Mouse (Mus musculus) brain, adult 2 months (tissue): ENCODE data around the gene Ndrg2.
A peak's percentile ranks its signal among the peaks of the same experiment; 100 is the strongest.
"Not testable (repeated sequence)": the region's sequence is repeated elsewhere in the genome, so short reads cannot be mapped to it uniquely, and the experiment has no call there.

Experiments
- DNase-seq: peaks from one replicate; pipeline ENCODE4 v3.0.0; 2011; ENCODE audit warnings: low read depth, low spot score

Gene Ndrg2

DNA sequence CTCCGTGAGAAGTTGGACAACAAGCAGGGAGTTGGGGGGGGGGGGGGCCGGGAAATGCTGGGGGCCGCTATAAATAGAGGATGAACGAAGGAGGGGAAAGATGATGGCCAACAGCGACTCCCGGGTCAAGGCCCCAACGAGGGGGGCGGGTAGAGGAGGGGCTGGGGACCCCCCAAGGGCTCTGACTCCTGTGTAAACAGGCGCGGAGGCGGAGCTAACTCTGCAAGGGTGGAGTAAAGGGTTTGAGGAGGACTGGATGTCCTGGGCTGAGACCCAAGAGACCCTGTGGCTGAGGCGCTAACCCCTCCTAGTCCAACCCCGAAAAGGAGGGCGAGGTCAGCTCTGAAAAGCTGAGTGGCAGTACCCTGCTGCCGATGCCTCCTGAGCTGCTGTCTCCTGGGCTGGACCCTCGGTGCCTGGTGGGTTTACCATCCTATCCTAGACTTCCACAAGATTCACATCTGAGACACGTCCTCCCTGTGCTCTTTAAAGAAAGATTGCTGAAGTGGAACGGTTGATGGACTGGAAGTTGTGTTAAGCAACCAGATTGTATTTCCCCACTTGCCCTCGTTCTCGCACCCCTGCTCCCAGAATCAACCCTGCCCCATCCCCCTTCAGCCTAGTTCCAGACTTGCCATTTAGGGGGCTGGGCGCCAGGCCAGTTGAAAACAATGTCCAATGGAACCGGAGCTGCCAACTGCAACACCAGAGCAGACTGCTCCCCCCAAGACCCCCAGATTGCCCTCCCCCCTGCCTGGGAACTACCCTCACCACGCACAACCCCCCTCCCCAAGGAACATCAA, at the start of gene Ndrg2:
Gene Ndrg2, minus strand, starts transcription at position 199 of the 803 bp plus-strand sequence.
- DNase-seq = peak; percentile 84

DNA sequence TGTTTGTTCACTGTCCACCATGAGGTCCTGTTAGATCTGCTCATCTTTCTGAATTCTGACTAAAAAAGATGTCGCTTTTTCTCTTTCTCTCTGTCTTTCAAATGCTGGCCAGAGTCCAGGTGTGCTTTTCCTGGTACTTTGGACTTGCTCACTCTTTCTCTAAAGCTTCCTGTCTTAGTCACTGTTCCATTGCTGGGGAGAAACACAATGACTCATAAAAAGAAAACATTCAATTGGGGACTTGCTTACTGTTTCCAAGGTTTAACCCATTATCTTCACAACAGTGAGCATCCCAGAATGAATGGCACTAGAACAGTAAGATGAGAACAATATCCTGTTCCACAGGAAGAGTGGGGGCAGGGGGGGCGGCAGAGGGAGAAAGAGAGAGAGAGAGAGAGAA, 46.4 kb upstream of the Ndrg2 start:
- DNase-seq = peak; percentile 17

DNA sequence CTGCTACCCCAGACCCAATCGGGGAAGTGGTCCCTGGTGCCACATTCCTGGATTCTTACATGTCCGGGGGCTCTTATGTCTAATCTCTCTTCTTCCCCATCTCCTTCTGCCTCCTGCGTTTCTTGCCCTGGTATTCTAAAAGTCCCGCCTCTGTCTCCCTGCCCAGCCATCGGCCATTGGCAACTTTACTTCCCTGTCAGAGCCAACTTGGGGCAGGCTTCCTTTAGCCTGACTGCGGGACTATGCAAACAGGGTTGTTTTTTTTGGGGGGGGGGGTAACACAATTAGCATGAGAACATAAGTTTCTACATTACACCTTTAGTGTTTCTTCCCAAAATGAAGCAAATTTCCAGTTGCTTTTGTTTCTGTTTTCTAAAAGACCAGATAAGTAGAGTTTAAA, 29.4 kb upstream of the Ndrg2 start:
- no peak for DNase-seq

DNA sequence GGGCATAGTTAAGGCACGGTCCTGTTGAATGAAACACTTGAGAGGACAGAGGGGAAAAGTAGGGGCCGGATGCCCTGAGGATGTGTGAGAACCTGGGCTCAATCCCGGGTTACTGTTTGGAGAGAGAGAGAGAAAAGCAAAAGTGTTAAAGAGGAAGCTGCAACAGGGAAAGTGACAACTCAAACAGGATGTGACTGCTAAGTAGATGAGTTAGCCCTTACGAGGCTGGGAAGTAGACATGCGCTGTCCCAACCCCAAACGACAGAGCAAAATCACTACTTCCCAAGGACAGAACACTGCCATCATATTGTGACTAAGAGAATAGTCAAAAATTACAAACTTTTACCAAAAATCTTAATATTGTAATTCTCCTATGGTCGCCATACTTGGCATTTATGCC, 28.3 kb upstream of the Ndrg2 start:
- DNase-seq = no peak

DNA sequence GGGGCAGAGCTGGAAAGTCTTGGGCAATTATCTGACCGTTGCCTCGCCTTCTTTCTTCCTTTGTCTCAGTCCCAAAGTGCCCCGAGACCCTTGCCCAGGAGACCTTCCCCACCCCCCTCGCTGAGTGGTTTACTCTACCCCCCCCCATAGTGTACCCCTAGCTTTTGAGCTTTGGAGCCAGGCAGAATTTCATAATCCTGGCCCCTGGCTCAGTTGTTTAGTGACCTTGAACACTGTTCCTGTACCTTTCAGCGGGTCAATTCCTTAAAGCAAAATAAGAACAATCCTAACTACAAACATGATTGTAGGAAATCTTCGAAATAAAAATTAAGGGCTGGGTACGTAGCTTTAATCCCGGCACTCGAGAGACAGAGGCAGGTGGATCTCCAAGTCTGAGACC, 27.6 kb upstream of the Ndrg2 start:
- no peak for DNase-seq

DNA sequence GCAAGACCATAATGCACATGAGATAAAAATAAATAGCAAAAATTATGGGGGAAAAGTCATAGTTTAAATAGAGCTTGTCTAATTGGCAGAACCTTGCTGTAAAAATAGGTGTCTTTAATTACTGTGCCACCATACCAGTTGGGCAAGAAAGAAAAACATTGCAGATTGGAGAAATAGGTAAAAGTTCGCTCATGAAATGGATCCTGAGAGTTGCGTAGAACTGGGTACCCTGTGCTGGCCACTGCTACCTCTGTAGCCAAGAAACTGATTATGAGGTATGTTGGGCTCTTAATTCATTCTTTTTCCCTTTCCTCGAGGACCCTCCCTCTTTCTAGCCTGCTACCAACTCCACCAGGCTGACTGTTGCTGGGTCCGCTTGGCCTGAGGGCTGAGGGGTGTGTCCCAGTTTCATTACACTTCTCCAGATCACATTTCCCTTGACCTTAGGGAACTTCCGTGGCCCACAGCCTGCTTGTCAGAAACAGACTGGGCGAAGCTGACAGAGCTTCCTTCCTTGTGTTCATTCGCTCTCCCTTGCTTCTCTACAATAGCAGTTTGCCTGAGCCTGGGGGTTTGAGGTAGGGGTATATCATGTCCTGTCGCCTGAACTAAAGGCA, 27.1 kb upstream of the Ndrg2 start:
- DNase-seq = no peak

DNA sequence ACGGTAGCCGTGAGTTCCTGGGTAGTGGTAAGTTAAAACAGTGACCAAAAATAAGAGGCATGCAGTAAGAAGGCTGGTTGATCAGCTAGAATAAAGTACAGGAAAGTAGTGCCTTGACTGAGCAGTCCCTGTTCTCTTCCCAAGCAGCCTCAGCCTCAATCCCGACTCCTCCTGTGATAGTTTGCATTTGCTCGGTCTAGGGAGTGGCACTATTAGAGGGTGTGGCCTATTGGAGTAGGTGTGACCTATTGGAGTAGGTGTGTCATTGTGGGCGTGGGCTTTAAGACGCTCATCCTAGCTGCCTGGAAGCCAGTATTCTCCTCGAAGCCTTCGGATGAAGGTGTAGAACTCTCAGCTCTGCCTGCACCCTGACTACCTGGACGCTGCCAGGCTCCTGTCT, 25.0 kb upstream of the Ndrg2 start:
- no peak for DNase-seq

DNA sequence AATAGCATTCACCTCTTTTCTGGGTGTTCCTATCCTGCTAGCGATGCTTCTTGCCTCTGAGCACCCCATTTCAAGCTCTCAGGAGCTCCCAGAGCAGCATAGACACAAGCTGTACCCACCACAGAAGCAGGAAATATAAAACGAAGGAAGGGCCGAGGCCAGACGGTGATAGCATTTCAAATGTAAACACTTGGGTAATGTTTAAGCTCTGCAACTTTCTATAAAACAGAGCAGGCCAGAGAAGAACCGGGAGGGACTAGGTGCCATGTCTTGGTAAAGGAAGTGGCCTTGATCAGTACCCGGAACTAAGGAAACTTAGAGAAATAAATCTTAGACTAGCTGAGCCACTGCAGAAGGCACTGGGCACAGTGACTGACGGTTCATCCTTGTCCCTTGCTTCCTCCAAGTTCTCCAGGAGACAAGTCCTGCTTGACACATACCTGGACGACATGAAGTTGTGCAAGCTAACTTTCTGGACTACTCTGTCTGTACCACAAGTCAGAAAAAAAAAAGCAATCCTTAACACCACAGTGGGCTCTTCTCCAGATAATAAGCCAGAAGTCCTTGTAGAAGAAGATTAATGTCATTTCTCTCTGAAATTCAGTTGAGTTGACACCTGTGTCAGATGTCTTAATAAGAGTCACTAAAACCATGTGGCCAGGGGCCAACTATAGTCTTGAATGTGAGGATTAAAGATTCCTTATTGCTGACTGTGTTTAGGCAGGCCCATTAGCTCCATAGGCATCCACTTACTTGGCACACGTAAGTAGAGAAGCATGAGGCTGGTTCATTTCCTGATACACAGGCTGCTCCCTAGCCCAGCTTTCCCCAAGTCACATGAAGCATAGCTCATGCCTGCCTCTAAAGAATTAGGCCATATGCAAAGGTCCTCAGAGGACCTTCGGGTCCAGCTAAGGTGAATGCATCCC, 18.4 kb upstream of the Ndrg2 start:
- DNase-seq = no peak

DNA sequence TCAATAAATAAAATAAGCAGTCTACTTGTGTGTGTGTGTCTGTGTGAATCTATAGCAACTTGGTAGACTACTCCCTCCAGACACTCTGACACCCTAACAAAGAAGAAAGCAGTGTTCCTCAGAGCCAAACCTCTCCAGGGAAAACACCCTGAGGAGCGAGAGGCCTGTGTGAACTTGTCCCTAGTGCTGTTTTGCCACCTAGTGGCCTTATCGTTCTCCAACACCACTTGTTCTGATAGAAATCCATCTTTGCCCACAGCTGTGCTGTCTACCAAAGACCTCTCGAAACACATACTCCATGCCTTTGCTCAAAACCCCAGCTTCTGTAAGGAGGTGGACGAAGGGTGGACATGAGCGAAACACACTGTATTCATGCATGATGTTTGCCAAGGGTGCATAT, 16.9 kb upstream of the Ndrg2 start:
- peak; percentile 91 for DNase-seq

DNA sequence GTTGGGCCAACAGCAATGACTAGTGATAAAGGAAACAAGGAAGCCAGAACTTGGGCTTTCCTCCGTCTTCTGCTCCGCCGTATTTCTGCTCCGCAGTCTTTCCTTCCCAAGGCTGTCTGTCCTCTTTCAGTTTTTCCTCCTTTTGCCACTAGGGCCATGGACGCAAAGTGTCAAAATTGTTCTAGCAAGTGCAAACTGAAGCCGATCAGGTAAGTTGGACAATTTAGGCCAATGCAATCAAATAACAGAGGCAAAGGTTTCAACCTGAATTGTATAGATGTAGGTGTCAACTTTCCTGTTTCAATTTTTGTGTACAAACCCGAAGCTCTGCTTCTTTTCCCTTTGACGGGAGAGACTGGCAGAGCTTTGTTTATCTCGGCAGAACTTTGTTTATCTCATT, 16.0 kb upstream of the Ndrg2 start:
- DNase-seq = no peak

DNA sequence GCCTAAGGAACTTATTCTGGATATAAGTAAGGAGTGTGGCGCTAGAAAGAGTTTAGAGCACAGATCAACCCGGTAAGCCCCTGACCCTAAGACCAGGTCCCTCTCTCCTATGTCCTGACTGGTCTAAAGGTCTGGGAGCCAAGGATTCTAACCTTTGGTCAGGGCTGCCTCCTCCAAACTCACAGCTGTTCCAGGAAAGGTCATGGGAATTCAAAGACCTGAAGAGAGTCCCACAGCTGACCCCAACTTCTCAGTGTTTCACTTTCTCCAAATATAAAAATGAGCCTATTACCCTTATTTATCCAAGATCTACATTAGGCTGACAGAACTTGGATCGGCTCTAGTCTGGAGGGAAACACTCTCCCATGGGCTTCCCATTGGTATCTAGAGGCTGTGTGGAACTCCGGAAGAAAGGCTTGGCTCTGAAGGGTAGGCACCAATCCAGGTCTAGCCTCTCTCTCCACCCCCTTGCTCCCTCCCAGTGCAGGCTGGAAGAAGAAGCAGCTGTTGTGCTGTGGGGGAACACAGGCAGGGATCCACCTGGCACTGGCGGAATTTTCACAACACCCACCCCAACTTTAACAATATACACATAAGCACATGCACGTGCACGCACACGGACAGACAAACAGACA, 15.5 kb upstream of the Ndrg2 start:
- peak; percentile 85 for DNase-seq

DNA sequence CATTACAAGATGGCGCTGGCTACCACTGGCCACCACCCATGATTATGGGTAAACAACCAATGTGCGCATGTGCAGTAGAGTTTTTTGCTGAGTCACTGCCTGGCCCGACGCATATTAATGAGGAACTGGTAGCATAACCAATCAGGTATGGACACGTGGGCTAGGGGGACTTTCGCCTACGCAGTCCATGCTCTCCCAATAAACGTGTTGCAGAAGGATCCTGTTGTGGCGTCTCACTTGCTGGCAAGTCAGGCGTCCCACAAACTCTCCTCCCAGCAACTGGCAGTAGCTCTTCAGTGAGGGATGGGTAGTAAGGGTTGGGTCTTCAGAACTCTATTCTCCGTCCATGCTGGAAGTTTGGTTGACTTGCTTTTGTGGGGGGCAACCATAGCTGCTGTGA, 13.0 kb upstream of the Ndrg2 start:
- not testable (repeated sequence) for DNase-seq

DNA sequence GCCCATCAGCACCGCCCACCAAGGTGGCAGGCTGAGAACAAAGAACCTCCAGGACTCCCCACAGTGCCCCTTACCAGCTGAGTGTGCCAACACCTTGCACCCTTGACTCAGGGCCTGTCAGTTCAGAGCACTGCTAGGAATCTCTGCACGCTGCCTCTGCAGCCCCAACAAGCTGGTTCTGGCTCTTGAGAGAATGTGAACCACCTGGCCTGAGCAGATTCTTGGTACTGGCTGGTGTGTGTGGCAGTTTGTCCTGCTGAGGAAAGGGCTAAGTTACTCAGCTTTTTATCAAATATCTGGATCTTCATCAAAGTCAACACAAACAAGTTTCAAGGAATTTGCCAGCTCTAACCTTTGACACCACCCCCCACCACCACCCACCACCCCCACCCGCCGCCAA, 9.5 kb upstream of the Ndrg2 start:
- no peak for DNase-seq

DNA sequence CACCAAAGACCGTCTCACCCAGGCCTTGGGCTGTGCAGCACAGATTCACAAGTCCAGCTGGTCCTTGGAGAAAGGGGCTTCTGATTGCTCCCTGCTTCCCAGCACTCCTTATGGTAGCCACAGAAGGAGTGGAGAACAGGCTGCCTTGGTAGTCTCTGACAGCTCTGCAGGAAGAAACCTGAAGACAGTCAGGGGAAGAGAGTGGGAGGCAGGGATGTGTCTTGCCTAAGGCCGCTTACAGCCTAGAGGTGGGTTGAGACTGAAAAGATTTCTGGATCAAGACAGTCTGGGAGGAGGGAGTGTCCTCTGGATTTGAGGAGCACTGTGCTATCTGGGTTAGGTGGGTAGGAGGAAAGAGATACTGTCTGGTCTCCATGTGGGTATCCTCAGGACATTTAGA, 9.0 kb upstream of the Ndrg2 start:
- DNase-seq = peak; percentile 57

DNA sequence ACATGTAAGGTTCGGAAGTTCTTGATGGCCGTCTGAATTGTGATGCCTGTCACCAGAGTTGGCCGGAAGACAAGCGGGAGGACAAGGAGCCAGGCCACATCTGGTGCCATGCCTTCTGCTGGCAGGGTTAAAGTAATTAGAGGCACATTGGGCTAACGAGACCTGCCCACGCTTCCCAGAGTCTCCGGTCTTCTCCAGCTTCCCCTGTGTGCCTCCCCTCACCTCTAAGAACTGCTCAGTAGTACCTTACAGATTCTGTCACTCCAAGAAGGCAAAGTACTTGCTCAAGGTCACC, 8.6 kb upstream of the Ndrg2 start, which contains the start of gene Rnase13:
Gene Rnase13, minus strand, starts transcription at position 203 of the 295 bp plus-strand sequence.
- no peak for DNase-seq

DNA sequence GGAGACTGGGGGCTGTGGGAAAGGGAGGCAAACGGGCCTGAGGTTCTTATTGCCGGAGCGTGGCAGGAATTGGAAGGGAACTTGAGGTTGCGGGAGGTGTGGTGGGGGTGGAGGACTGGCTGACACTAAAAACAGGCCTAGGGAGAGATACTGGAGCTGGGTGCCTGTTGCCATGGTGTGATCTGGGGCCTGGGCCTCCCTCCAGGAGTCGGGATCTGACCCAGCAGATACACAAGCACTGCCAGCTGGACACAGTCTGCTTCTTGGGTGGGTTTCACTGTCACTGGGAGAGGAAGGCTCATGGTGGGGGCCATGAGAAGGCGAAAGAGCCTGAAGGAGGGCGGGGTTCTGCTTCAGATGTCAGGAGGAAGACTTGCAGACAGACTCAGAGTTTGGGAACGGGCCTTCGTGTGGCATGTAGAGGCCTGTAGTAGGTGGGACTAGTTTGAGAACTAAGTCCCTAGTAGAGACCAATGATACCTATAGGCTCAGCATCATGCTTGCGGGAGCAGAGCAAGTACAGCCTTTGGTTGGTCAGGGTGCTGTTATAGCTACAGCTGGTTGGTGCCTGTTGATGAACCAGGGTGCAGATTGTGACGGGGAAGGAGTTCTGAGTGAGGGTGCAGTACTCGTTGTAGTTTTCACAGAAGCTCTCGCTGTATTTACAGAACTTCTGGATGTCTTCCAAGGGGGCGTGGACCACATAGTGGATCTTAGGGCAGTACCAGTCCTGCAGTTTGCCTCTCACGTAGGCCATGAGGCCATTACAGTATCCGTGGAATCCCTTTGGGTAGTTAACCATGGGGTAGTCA, 8.0 kb upstream of the Ndrg2 start:
- DNase-seq = peak; percentile 48

DNA sequence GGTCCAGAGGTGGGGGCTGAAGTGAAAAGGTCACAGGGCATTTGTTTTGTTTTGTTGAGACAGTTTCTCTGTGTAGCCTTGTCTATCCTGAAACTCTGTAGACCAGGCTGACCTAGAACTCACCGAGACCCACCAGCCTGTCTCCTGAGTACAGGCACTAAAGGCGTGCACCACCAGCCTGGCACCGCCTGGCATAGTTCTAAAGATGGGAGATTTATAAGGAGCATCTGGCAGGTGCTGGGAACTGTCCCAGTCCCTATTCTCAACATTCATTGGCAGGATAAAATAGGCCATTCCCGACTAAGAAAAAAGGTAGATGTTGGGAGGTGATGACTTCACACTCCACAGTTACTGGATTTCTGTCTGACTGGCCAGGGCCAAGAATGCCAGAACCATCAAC, 5.0 kb upstream of the Ndrg2 start:
- DNase-seq = peak; percentile 35

DNA sequence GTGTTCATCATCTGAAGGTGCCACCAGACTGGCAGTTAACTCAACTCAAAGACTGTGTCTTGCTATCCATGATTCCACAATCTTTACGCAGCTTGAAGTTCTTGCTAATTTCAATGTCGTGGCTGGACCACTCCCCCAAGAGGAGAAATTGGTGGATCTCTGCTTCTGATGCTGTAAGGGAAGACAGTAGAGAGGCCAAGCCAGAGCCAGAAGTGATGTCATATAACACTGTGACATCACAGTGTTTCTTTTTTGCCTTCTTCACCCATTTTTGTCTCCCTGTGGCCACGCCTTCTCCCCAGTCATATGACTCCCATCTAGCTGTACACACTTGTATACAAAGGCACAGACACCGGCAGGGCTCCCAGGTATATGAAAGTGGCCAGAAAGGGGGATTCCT, 4.2 kb upstream of the Ndrg2 start, which contains the start of gene Tppp2:
Gene Tppp2, plus strand, starts transcription at position 301 of the 400 bp plus-strand sequence.
- no peak for DNase-seq

DNA sequence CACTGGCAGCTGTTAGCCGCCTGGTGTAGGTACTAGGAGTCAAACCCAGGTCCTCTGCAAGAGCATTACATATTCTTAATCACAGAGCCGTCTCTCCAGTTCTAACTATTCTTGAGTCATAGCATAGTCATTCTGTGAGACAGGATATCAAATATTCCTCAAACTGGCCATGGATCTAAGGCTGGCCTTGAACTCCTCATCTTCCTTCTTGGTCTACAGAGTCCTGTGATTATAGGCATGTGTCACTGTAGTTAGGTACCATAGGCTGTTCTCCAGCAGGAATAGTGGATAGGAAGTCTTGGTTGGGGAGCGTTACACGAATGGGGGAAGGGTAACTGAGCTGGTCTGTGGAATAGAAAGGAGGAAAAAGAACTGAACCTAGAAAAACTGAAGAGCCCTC, 2.6 kb upstream of the Ndrg2 start:
- no peak for DNase-seq

DNA sequence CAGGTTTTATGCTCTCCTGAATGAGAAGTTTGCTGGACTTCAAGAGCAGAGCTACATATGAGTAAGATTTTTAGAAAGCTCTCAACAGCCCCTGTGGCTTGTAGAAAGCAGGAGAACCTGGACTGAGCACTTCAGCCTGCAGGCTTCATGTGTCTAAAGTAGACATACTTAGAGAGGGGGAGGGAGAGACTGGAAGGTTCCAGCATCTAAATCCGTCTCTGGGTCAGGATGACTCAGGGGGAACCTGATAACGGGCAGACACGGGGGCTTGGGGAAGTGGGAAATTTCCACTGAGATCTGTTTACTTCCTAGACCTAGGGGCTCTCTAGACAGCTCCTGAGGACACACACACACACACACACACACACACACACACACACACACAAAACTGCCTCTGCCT, 1.1 kb upstream of the Ndrg2 start:
- DNase-seq = peak; percentile 49
